Mouse (Mus musculus): ENCODE measurements around the gene Abca1.

DNA sequence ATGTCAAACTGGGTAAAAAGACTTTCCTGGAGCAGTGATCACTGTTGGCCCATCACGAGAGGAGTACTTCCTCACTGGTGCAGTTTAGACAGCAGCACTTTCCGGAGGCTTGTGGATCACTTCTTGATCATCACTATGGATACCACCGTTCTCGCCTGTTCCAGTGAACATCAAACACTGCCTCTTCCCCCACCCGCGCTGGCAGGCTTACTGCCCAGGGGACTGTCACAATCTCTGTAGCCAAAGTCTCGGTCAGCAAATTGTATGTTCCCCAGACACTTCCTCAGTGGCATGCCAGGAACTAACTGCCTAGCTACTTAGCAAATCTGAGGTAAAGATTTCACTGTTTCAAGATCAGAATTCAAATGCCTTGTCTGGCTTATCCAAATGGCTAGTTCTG lies 32.9 kb downstream of the Abca1 start:
- no peak for TF ChIP-seq EP300 (optimal IDR thresholded peaks at IDR 0.05)
- no peak for TF ChIP-seq CTCF (IDR thresholded peaks at IDR 0.05; ENCODE audit: low read depth)
